Mouse (Mus musculus) ES-Bruce4 (cell line): Measurements from ENCODE around the gene Tescl. TPM values are rescaled to one million over a fixed set of nuclear protein-coding genes. Genes with fewer than 3 reads are reported as not detected.

Experiments
- H3K27ac ChIP-seq: 2 replicates; pipeline ENCODE4 v1.5.1; 2012; ENCODE audit warnings: low read length, inconsistent platforms; ENCODE audit not compliant: insufficient read depth
- H3K27me3 ChIP-seq: 2 replicates; pipeline ENCODE4 v1.6.1; 2012; ENCODE audit warnings: mild to moderate bottlenecking, low read length, inconsistent platforms; ENCODE audit not compliant: control insufficient read depth, poor library complexity, insufficient read depth, severe bottlenecking
- H3K36me3 ChIP-seq: 2 replicates; pipeline ENCODE4 v1.6.1; 2012; ENCODE audit warnings: inconsistent platforms, mild to moderate bottlenecking, low read length, moderate library complexity; ENCODE audit not compliant: control insufficient read depth, poor library complexity, insufficient read depth, severe bottlenecking
- H3K4me1 ChIP-seq: one replicate; pipeline ENCODE4 v1.8.1; 2011; ENCODE audit warnings: low read length; ENCODE audit not compliant: control insufficient read depth, insufficient read depth
- H3K4me3 ChIP-seq: 2 replicates; pipeline ENCODE4 v1.5.1; 2011; ENCODE audit warnings: low read depth, mild to moderate bottlenecking, low read length
- H3K9ac ChIP-seq: 2 replicates; pipeline ENCODE4 v1.6.1; 2012; ENCODE audit warnings: low read depth, mild to moderate bottlenecking, inconsistent platforms; ENCODE audit not compliant: poor library complexity, severe bottlenecking
- H3K9me3 ChIP-seq: replicated peaks from 2 replicates; pipeline ENCODE4 v1.6.1; 2012; ENCODE audit warnings: mild to moderate bottlenecking, low read length, inconsistent platforms; ENCODE audit not compliant: control insufficient read depth, poor library complexity, insufficient read depth, severe bottlenecking
- CTCF ChIP-seq: IDR thresholded peaks from one replicate; pipeline ENCODE4 v1.8.1; 2011; ENCODE audit warnings: low read depth, low read length
- EP300 ChIP-seq: IDR thresholded peaks from 2 replicates; pipeline ENCODE4 v1.6.1; 2011; ENCODE audit warnings: low read depth, low read length; ENCODE audit not compliant: insufficient read depth
- POLR2A ChIP-seq: IDR thresholded peaks from one replicate; pipeline ENCODE4 v1.8.1; 2011; ENCODE audit warnings: low read length; ENCODE audit not compliant: insufficient read depth
- polyA plus RNA-seq: library from polyadenylated mRNA; stranded (reverse); fragments of >200 nt; gene quantifications from 2 replicates; pipeline ENCODE4 v1.2.4, GENCODE M21; 2011; ENCODE audit warnings: low read depth; ENCODE audit not compliant: missing spikeins, insufficient read depth, insufficient read length

The Tescl gene
- polyA plus RNA-seq, 1 experiment = not detected

GRCm38 (mm10) chr7:24299823-24300481 is 33.8 kb downstream of the Tescl start:
- peaks cover 5% of the 10 kb centered on the region for H3K36me3 ChIP-seq
- H3K9ac ChIP-seq = peak overlapping the region; percentile 90
- TF ChIP-seq EP300 (no peak), POLR2A (no peak), CTCF (no peak)
- H3K27me3 ChIP-seq = no peaks in the 10 kb centered on the region
- no peaks in the 10 kb centered on the region for H3K4me1 ChIP-seq
- peak overlapping the region; percentile 61 for H3K4me3 ChIP-seq
- H3K27ac ChIP-seq = no peak overlapping the region
- no peaks in the 10 kb centered on the region; the same call in 1 of the 2 replicates for H3K9me3 ChIP-seq

- Histone ChIP-seq H3K4me1 (no peaks in the 10 kb centered on the region), H3K27ac (peak overlapping the region; percentile 9; the same call in 1 of the 2 replicates), H3K9me3 (no peaks in the 10 kb centered on the region; the same call in 1 of the 2 replicates), H3K27me3 (no peaks in the 10 kb centered on the region), H3K9ac (peak overlapping the region; percentile 90), H3K4me3 (peak overlapping the region; percentile 97), H3K36me3 (peaks cover 5% of the 10 kb centered on the region)
- TF ChIP-seq EP300 (no peak), CTCF (peak; percentile 32)
Measured at GRCm38 (mm10) chr7:24298973-24299708, 34.6 kb downstream of the Tescl start.

GRCm38 (mm10) chr7:24298635-24298972 is 35.1 kb downstream of the Tescl start:
- TF ChIP-seq POLR2A (no peak), EP300 (no peak), CTCF (no peak)
- peaks cover 5% of the 10 kb centered on the region for H3K36me3 ChIP-seq
- H3K9ac ChIP-seq = peak overlapping the region; percentile 90
- no peaks in the 10 kb centered on the region for H3K4me1 ChIP-seq
- no peaks in the 10 kb centered on the region; the same call in 1 of the 2 replicates for H3K9me3 ChIP-seq
- peak overlapping the region; percentile 97 for H3K4me3 ChIP-seq
- no peaks in the 10 kb centered on the region for H3K27me3 ChIP-seq
- H3K27ac ChIP-seq = no peak overlapping the region

GRCm38 (mm10) chr7:24297361-24298095 is 36.2 kb downstream of the Tescl start:
- Histone ChIP-seq H3K9me3 (no peaks in the 10 kb centered on the region), H3K36me3 (peaks cover 5% of the 10 kb centered on the region), H3K4me3 (no peak overlapping the region), H3K27ac (no peak overlapping the region), H3K4me1 (no peaks in the 10 kb centered on the region), H3K9ac (no peak overlapping the region), H3K27me3 (no peaks in the 10 kb centered on the region)
- no peak for TF ChIP-seq CTCF
- TF ChIP-seq EP300 = no peak
- TF ChIP-seq POLR2A = no peak

GRCm38 (mm10) chr7:24296386-24296785 is 37.4 kb downstream of the Tescl start:
- Histone ChIP-seq H3K9ac (no peak overlapping the region), H3K36me3 (no peaks in the 10 kb centered on the region; the same call in 1 of the 2 replicates), H3K4me1 (no peaks in the 10 kb centered on the region), H3K9me3 (no peaks in the 10 kb centered on the region), H3K4me3 (no peak overlapping the region), H3K27me3 (no peaks in the 10 kb centered on the region), H3K27ac (no peak overlapping the region)
- TF ChIP-seq POLR2A (no peak), CTCF (no peak), EP300 (no peak)
